Mouse (Mus musculus) C2C12 (cell line): ENCODE results near the gene Gtpbp4. TPM values are rescaled to one million over a fixed set of nuclear protein-coding genes. Genes with fewer than 3 reads are reported as not detected.
"Not testable (repeated sequence)": the region's sequence is repeated elsewhere in the genome, so short reads cannot be mapped to it uniquely, and the experiment has no call there.

Experiments
- H3K27me3 ChIP-seq: one replicate; pipeline ENCODE4 v1.6.1; 2011; ENCODE audit not compliant: control insufficient read depth, insufficient read depth, insufficient read length
- H3K36me3 ChIP-seq: one replicate; pipeline ENCODE4 v1.6.1; 2011; ENCODE audit not compliant: control insufficient read depth, insufficient read depth
- H3K4me3 ChIP-seq: one replicate; pipeline ENCODE4 v1.5.1; 2011; ENCODE audit warnings: mild to moderate bottlenecking, control low read depth; ENCODE audit not compliant: poor library complexity, insufficient read depth, severe bottlenecking
- H3K79me2 ChIP-seq: one replicate; pipeline ENCODE4 v1.6.1; 2011; ENCODE audit not compliant: control insufficient read depth, insufficient read depth
- H3K79me3 ChIP-seq: one replicate; pipeline ENCODE4 v1.6.1; 2011; ENCODE audit warnings: low read depth, control low read depth
- H3ac ChIP-seq: one replicate; pipeline ENCODE3; 2011; ENCODE audit warnings: low read depth; ENCODE audit not compliant: control insufficient read depth, insufficient read length
- polyA plus RNA-seq: library from polyadenylated mRNA; unstranded; fragments of >200 nt; fragmentation: generic; extraction: Trizol; gene quantifications from one replicate; pipeline ENCODE4 v1.2.1, GENCODE M21; 2012; ENCODE audit warnings: missing spikeins

Gene Gtpbp4
- polyA plus RNA-seq, 1 experiment = 27.7 TPM

GRCm38 (mm10) chr13:8959058-8959457, 36.8 kb downstream of the Gtpbp4 start:
- not testable (repeated sequence) for H3K27me3 ChIP-seq, H3K79me3 ChIP-seq, H3K79me2 ChIP-seq, H3K36me3 ChIP-seq, H3ac ChIP-seq, H3K4me3 ChIP-seq

GRCm38 (mm10) chr13:8956873-8957272, 39.0 kb downstream of the Gtpbp4 start:
- not testable (repeated sequence) for H3K36me3 ChIP-seq, H3K79me3 ChIP-seq, H3K27me3 ChIP-seq, H3ac ChIP-seq, H3K4me3 ChIP-seq, H3K79me2 ChIP-seq

GRCm38 (mm10) chr13:8955127-8955526, 40.8 kb downstream of the Gtpbp4 start:
- H3K79me3 ChIP-seq, H3K79me2 ChIP-seq: not testable (repeated sequence)

GRCm38 (mm10) chr13:8952563-8952962, 43.3 kb downstream of the Gtpbp4 start, which contains the start of gene Idi2:
Gene Idi2, plus strand, starts transcription at chr13:8952863.
- H3K4me3 ChIP-seq, H3K27me3 ChIP-seq, H3K79me3 ChIP-seq, H3ac ChIP-seq, H3K36me3 ChIP-seq, H3K79me2 ChIP-seq: not testable (repeated sequence)

More at GRCm38 (mm10) chr13:8955127-8955526, 40.8 kb downstream of the Gtpbp4 start:
- H3K27me3 ChIP-seq, H3ac ChIP-seq, H3K36me3 ChIP-seq, H3K4me3 ChIP-seq: not testable (repeated sequence)

- H3K4me3 ChIP-seq, H3K27me3 ChIP-seq, H3K36me3 ChIP-seq, H3K79me2 ChIP-seq, H3ac ChIP-seq, H3K79me3 ChIP-seq: not testable (repeated sequence)
Measured at GRCm38 (mm10) chr13:8948131-8948530, 47.8 kb downstream of the Gtpbp4 start, which contains the start of gene Gm9745. Gene Gm9745, minus strand, starts transcription at chr13:8948231.

- not testable (repeated sequence) for H3K4me3 ChIP-seq, H3K27me3 ChIP-seq, H3K79me2 ChIP-seq, H3K79me3 ChIP-seq, H3K36me3 ChIP-seq, H3ac ChIP-seq
Measured at GRCm38 (mm10) chr13:8943828-8944227, 52.1 kb downstream of the Gtpbp4 start.

- not testable (repeated sequence) for H3K79me2 ChIP-seq, H3K79me3 ChIP-seq, H3K27me3 ChIP-seq, H3K36me3 ChIP-seq, H3ac ChIP-seq, H3K4me3 ChIP-seq
Measured at GRCm38 (mm10) chr13:8941701-8942100, 54.2 kb downstream of the Gtpbp4 start.

- H3K79me2 ChIP-seq, H3ac ChIP-seq, H3K36me3 ChIP-seq, H3K4me3 ChIP-seq, H3K27me3 ChIP-seq, H3K79me3 ChIP-seq: not testable (repeated sequence)
Measured at GRCm38 (mm10) chr13:8941110-8941509, 54.8 kb downstream of the Gtpbp4 start.

GRCm38 (mm10) chr13:8937611-8938140, 58.2 kb downstream of the Gtpbp4 start:
- not testable (repeated sequence) for H3ac ChIP-seq, H3K79me2 ChIP-seq, H3K79me3 ChIP-seq, H3K27me3 ChIP-seq, H3K4me3 ChIP-seq, H3K36me3 ChIP-seq
